Mouse (Mus musculus): ENCODE measurements around the gene Fam71f1. TPM values are rescaled to one million over a fixed set of nuclear protein-coding genes. Genes with fewer than 3 reads are reported as not detected.

Gene Fam71f1
- not detected for total RNA-seq (2021)

GRCm38 (mm10) chr6:29318879-29319278 is at the start of gene Fam71f1:
Gene Fam71f1, plus strand, starts transcription at chr6:29319140.
- no peak for DNase-seq (ENCODE audit: extremely low spot score in 1 of 2, low spot score in 1 of 2)

GRCm38 (mm10) chr6:29270961-29271360 is 48.0 kb upstream of the Fam71f1 start:
- DNase-seq (ENCODE audit: extremely low spot score in 1 of 2, low spot score in 1 of 2) = no peak

GRCm38 (mm10) chr6:29272312-29273072 is 46.4 kb upstream of the Fam71f1 start, which contains the start of gene Hilpda:
Gene Hilpda, plus strand, starts transcription at chr6:29272488.
- DNase-seq (ENCODE audit: extremely low spot score in 1 of 2, low spot score in 1 of 2) = peak; percentile 77 to 81

GRCm38 (mm10) chr6:29276746-29277145 is 42.2 kb upstream of the Fam71f1 start:
- DNase-seq (ENCODE audit: extremely low spot score in 1 of 2, low spot score in 1 of 2) = no peak

- DNase-seq (ENCODE audit: extremely low spot score in 1 of 2, low spot score in 1 of 2) = peak; percentile 12 to 39
Measured at GRCm38 (mm10) chr6:29278513-29279267, 40.2 kb upstream of the Fam71f1 start.

GRCm38 (mm10) chr6:29279293-29279692 is 39.6 kb upstream of the Fam71f1 start, which contains the start of gene Fam71f2:
Gene Fam71f2, plus strand, starts transcription at chr6:29279593.
- DNase-seq (ENCODE audit: extremely low spot score in 1 of 2, low spot score in 1 of 2) = no peak

- no peak for DNase-seq (ENCODE audit: extremely low spot score in 1 of 2, low spot score in 1 of 2)
Measured at GRCm38 (mm10) chr6:29280671-29281070, 38.3 kb upstream of the Fam71f1 start.

- DNase-seq (ENCODE audit: extremely low spot score in 1 of 2, low spot score in 1 of 2) = no peak
Measured at GRCm38 (mm10) chr6:29286870-29287269, 32.1 kb upstream of the Fam71f1 start.

- no peak for DNase-seq (ENCODE audit: extremely low spot score in 1 of 2, low spot score in 1 of 2)
Measured at GRCm38 (mm10) chr6:29287481-29287880, 31.5 kb upstream of the Fam71f1 start.

GRCm38 (mm10) chr6:29287944-29288343 is 31.0 kb upstream of the Fam71f1 start:
- DNase-seq (ENCODE audit: extremely low spot score in 1 of 2, low spot score in 1 of 2) = no peak

- DNase-seq (ENCODE audit: extremely low spot score in 1 of 2, low spot score in 1 of 2) = no peak
Measured at GRCm38 (mm10) chr6:29288651-29289050, 30.3 kb upstream of the Fam71f1 start.

GRCm38 (mm10) chr6:29299112-29299511 is 19.8 kb upstream of the Fam71f1 start:
- no peak for DNase-seq (ENCODE audit: extremely low spot score in 1 of 2, low spot score in 1 of 2)

GRCm38 (mm10) chr6:29303251-29303650 is 15.7 kb upstream of the Fam71f1 start:
- no peak for DNase-seq (ENCODE audit: extremely low spot score in 1 of 2, low spot score in 1 of 2)

- no peak for DNase-seq (ENCODE audit: extremely low spot score in 1 of 2, low spot score in 1 of 2)
Measured at GRCm38 (mm10) chr6:29303726-29304125, 15.2 kb upstream of the Fam71f1 start.

- no peak for DNase-seq (ENCODE audit: extremely low spot score in 1 of 2, low spot score in 1 of 2)
Measured at GRCm38 (mm10) chr6:29305462-29305861, 13.5 kb upstream of the Fam71f1 start.

- no peak for DNase-seq (ENCODE audit: extremely low spot score in 1 of 2, low spot score in 1 of 2)
Measured at GRCm38 (mm10) chr6:29308846-29309605, 9.9 kb upstream of the Fam71f1 start.

- DNase-seq (ENCODE audit: extremely low spot score in 1 of 2, low spot score in 1 of 2) = no peak
Measured at GRCm38 (mm10) chr6:29313690-29314202, 5.2 kb upstream of the Fam71f1 start.

- DNase-seq (ENCODE audit: extremely low spot score in 1 of 2, low spot score in 1 of 2) = no peak
Measured at GRCm38 (mm10) chr6:29317286-29317685, 1.7 kb upstream of the Fam71f1 start.

GRCm38 (mm10) chr6:29317941-29318340 is 999 bp upstream of the Fam71f1 start:
- DNase-seq (ENCODE audit: extremely low spot score in 1 of 2, low spot score in 1 of 2) = no peak

- DNase-seq (ENCODE audit: extremely low spot score in 1 of 2, low spot score in 1 of 2) = no peak
Measured at GRCm38 (mm10) chr6:29321586-29321985, 2.6 kb downstream of the Fam71f1 start.

GRCm38 (mm10) chr6:29322147-29322546 is 3.2 kb downstream of the Fam71f1 start:
- DNase-seq (ENCODE audit: extremely low spot score in 1 of 2, low spot score in 1 of 2) = no peak

Data from layer of hippocampus, postnatal 25 days (tissue).